Mouse (Mus musculus): ENCODE results near the gene Rprd1b. TPM values are rescaled to one million over a fixed set of nuclear protein-coding genes. Genes with fewer than 3 reads are reported as not detected.

Gene Rprd1b
- 10 to 100 TPM; 31.5 to 35.9 TPM for polyA plus RNA-seq (2017; shearing (Covaris generic))

GRCm38 (mm10) chr2:158028354-158028863 lies at the start of gene Rprd1b, which contains the start of gene Tti1:
TSS of gene Rprd1b (plus strand) at chr2:158028497.
TSS of gene Tti1 (minus strand) at chr2:158028433.

GRCm38 (mm10) chr2:158146223-158146622 lies 117.9 kb downstream of the Rprd1b start, which contains the start of gene Tgm2:
TSS of gene Tgm2 (minus strand) at chr2:158146436.

Other genes with a start within 250 kb of the Rprd1b start
- not detected for gene Vstm2l, start 113.8 kb upstream of the Rprd1b start, polyA plus RNA-seq (2017; shearing (Covaris generic))
- 10 to 100 TPM; 18.8 to 24.9 TPM for gene Tti1, start 64 bp upstream of the Rprd1b start, polyA plus RNA-seq (2017; shearing (Covaris generic))
- gene Tgm2, start 117.9 kb downstream of the Rprd1b start, polyA plus RNA-seq (2017; shearing (Covaris generic)), result 1 to 10 TPM; 2.9 to 6.7 TPM
- gene D630003M21Rik, start 200.7 kb downstream of the Rprd1b start, polyA plus RNA-seq (2017; shearing (Covaris generic)), result under 1 TPM in 1 of 2 experiments, not detected in 1; 0.23 TPM
- not detected for gene Bpi, start 229.6 kb downstream of the Rprd1b start, polyA plus RNA-seq (2017; shearing (Covaris generic))

All from activated CD4-positive, CD25-positive, alpha-beta regulatory T cell (primary cell).